ENCODE assay signal across 8 mouse cellular contexts in the genomic region with DNA sequence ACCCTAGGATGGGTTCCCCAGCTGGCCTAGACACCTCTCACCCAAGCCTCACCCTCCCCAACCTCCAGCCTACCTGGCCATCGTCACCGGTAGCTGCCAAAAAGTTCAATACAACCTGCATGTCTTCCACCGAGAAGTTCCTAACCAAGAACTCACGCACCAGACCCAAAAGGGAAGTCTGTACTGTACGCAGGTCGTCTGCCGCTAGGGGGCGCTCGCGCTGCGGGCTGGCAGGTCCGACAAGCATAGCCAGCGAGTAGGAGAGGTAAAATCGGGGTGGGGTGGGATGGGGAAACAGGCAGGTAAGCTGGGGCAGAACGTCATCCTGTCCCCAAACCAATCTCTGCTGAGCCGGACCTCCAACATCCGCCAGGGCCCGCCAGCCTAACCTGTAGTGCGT. TPM values are rescaled to one million over a fixed set of nuclear protein-coding genes. Genes with fewer than 3 reads are reported as not detected.
DNase-seq lines count a peak whose midpoint lies in the region; ATAC-seq and TF ChIP-seq lines count a peak whose summit lies in the region.

No protein-coding gene starts in this region.

- DNase-seq in liver: peak; percentile 90
- DNase-seq in cerebellum, adult 9-10 months: peak; percentile 87
- peak; percentile 88 for DNase-seq in hindbrain, postnatal 0 days (ENCODE audit: low spot score)
- peak; percentile 90 for DNase-seq in left cerebral cortex, postnatal 4 days
- peak; percentile 87 to 99 for DNase-seq in spleen, postnatal 4 days (ENCODE audit: low spot score in 2 of 2)

- no peak overlapping the region for H3K4me3 ChIP-seq in liver, embryonic 12.5 days
- no peak overlapping the region for H3K4me3 ChIP-seq in hindbrain, postnatal 0 days (ENCODE audit: low read length)

- intact Hi-C loops in left cerebral cortex, postnatal 4 days (cut with DNase I): loop anchor here (5.0 kb wide), 1 partner anchor 62 kb away; no protein-coding TSS in a partner anchor

- ATAC-seq in liver, embryonic 12.5 days: no peak
- ATAC-seq in frontal cortex, adult (ENCODE audit: low TSS enrichment): peak; percentile 68; the same call in 1 of the 2 replicates
- ATAC-seq in hindbrain, postnatal 0 days: peak; percentile 47
- peak; percentile 34 for ATAC-seq in monocyte, adult 5-6 weeks (replicated peaks; ENCODE audit: insufficient number of reproducible peaks, low FRiP score, low TSS enrichment, poor library complexity, severe bottlenecking)

- H3K27ac ChIP-seq in liver, embryonic 12.5 days: no peak overlapping the region
- no peak overlapping the region for H3K27ac ChIP-seq in hindbrain, postnatal 0 days

- TF ChIP-seq CTCF in hindbrain, postnatal 0 days (IDR thresholded peaks at IDR 0.05; ENCODE audit: low read depth): peak; percentile 97

- WGBS in liver, embryonic 12.5 days (ENCODE audit: insufficient replicate concordance): 13% methylated on average over 19 of the region's 19 CpGs
- 11% methylated on average over 19 of the region's 19 CpGs for WGBS in hindbrain, postnatal 0 days

- H3K4me2 ChIP-seq in liver, embryonic 12.5 days: no peak overlapping the region
- H3K4me2 ChIP-seq in hindbrain, postnatal 0 days (ENCODE audit: low read depth, low read length): no peak overlapping the region

- H3K36me3 ChIP-seq in liver, embryonic 12.5 days: peaks cover 78% of the 10 kb centered on the region
- no peaks in the 10 kb centered on the region for H3K36me3 ChIP-seq in hindbrain, postnatal 0 days (ENCODE audit: insufficient read depth, low read length)

- H3K4me1 ChIP-seq in liver, embryonic 12.5 days: no peaks in the 10 kb centered on the region
- no peaks in the 10 kb centered on the region for H3K4me1 ChIP-seq in hindbrain, postnatal 0 days (ENCODE audit: insufficient read depth, low read length)

- H3K9me3 ChIP-seq in liver, embryonic 12.5 days (replicated peaks): no peaks in the 10 kb centered on the region
- no peaks in the 10 kb centered on the region for H3K9me3 ChIP-seq in hindbrain, postnatal 0 days (ENCODE audit: low read length)

- no peaks in the 10 kb centered on the region for H3K27me3 ChIP-seq in liver, embryonic 12.5 days (replicated peaks)
- H3K27me3 ChIP-seq in hindbrain, postnatal 0 days (ENCODE audit: insufficient read depth, low read length): no peaks in the 10 kb centered on the region

- H3K9ac ChIP-seq in liver, embryonic 12.5 days: no peak overlapping the region
- no peak overlapping the region for H3K9ac ChIP-seq in hindbrain, postnatal 0 days (replicated peaks; ENCODE audit: low read length)

RNA-seq across cellular contexts. Expression of a gene that starts 11.0 kb away (rescaled TPM):
- 5.3 and 6.7 TPM in 2 replicates for polyA plus RNA-seq in liver, embryonic 12.5 days (2016; fragmentation: Nextera tagmentation; extraction: Ambion mirVana)
- total RNA-seq in hindbrain, postnatal 0 days (2014; rRNA removed): 23.1 and 30.6 TPM in 2 replicates
- 18.7 and 19.3 TPM in 2 replicates for polyA plus RNA-seq in hindbrain, postnatal 0 days (2015; fragmentation: Nextera tagmentation; extraction: Ambion mirVana)
- total RNA-seq in left cerebral cortex, postnatal 4 days (2021): 1 to 10 TPM; 5.9 to 8.6 TPM
- total RNA-seq in monocyte, adult 5-6 weeks (2017): 5.9 to 10.5 TPM (median 9.9 TPM) in 3 replicates

RNA-seq across cellular contexts. Expression of a gene that starts 18.7 kb away (rescaled TPM):
- 4.7 and 4.9 TPM in 2 replicates for polyA plus RNA-seq in liver, embryonic 12.5 days (2016; fragmentation: Nextera tagmentation; extraction: Ambion mirVana)
- total RNA-seq in hindbrain, postnatal 0 days (2014; rRNA removed): 9.0 and 11.5 TPM in 2 replicates
- 1.8 and 1.9 TPM in 2 replicates for polyA plus RNA-seq in hindbrain, postnatal 0 days (2015; fragmentation: Nextera tagmentation; extraction: Ambion mirVana)
- total RNA-seq in left cerebral cortex, postnatal 4 days (2021): 10 to 100 TPM; 13.0 to 14.6 TPM
- 63.7 to 114 TPM (median 92.9 TPM) in 3 replicates for total RNA-seq in monocyte, adult 5-6 weeks (2017)

RNA-seq across cellular contexts. Expression of a gene that starts 21.1 kb away (rescaled TPM):
- 103 and 105 TPM in 2 replicates for polyA plus RNA-seq in liver, embryonic 12.5 days (2016; fragmentation: Nextera tagmentation; extraction: Ambion mirVana)
- total RNA-seq in hindbrain, postnatal 0 days (2014; rRNA removed): 15.0 and 17.0 TPM in 2 replicates
- polyA plus RNA-seq in hindbrain, postnatal 0 days (2015; fragmentation: Nextera tagmentation; extraction: Ambion mirVana): 108 and 113 TPM in 2 replicates
- 10 to 100 TPM; 43.1 to 46.6 TPM for total RNA-seq in left cerebral cortex, postnatal 4 days (2021)
- total RNA-seq in monocyte, adult 5-6 weeks (2017): 162 to 274 TPM (median 251 TPM) in 3 replicates
